Mouse (Mus musculus): ENCODE results near the gene Col25a1. TPM values are rescaled to one million over a fixed set of nuclear protein-coding genes. Genes with fewer than 3 reads are reported as not detected.

Col25a1 gene
- polyA plus RNA-seq, 1 experiment from 2014 or later, result 4.6 TPM

DNA sequence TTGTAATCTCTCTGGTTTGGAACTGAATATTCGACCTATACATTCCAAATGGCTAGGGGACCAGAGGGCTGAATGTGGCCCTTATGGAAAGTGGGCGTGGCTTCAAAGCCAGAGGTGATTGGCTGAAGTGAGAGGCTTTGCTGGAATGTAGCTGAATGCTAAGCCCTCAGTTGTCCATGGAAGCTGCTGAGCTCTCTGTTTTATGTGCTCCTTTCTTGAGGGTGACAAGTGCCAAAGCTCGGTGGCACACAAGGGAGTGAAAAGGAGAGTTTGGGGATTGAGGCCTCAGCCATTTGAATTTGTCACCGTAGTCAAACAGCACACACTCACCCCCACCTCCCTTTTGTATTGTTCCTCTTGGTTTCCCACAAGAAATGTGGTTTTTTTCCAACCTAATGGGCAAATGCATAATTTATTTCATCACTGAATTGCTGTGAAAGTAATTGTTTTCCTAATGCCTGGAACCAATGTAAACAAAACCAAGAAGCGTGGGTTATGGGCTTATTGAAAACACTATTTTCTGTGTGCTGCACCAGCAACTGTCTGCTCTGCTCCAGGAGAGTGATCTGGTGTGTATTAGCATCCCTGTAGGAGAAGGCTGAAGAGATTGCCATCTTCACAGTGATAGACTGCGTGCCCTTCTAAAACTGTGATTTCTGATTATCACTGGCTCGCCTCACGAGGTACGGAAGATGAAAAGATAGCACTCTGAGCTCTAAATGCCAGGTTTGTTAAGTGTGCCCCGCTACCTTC, 147.2 kb downstream of the Col25a1 start:
- no peak overlapping the region for H3K27ac ChIP-seq (ENCODE audit: low read length)
- H3K27me3 ChIP-seq (ENCODE audit: control insufficient read depth, insufficient read depth, low read length), result no peaks in the 10 kb centered on the region
- H3K9me3 ChIP-seq (replicated peaks; ENCODE audit: control insufficient read depth, low read length), result no peaks in the 10 kb centered on the region
- H3K9ac ChIP-seq (ENCODE audit: low read length), result no peak overlapping the region
- no peak overlapping the region for H3K4me3 ChIP-seq (replicated peaks; ENCODE audit: low read length)
- no peak overlapping the region for H3K4me2 ChIP-seq (ENCODE audit: low read depth, low read length)
- no peaks in the 10 kb centered on the region for H3K36me3 ChIP-seq (ENCODE audit: control insufficient read depth, insufficient read depth, low read length)
- ATAC-seq (ENCODE audit: insufficient read depth, low FRiP score), result no peak
- WGBS, result 74% methylated on average over 10 of the region's 10 CpGs
- H3K4me1 ChIP-seq (ENCODE audit: control insufficient read depth, insufficient read depth, low read length), result no peaks in the 10 kb centered on the region; the same call in 1 of the 2 replicates

GRCm38 (mm10) chr3:130283011-130283760, 151.9 kb downstream of the Col25a1 start:
- Histone ChIP-seq H3K4me2 (ENCODE audit: low read depth, low read length) (no peak overlapping the region), H3K4me3 (replicated peaks; ENCODE audit: low read length) (no peak overlapping the region), H3K27ac (ENCODE audit: low read length) (peak overlapping the region; percentile 20; the same call in 1 of the 2 replicates), H3K27me3 (ENCODE audit: control insufficient read depth, insufficient read depth, low read length) (no peaks in the 10 kb centered on the region), H3K9ac (ENCODE audit: low read length) (no peak overlapping the region), H3K9me3 (replicated peaks; ENCODE audit: control insufficient read depth, low read length) (no peaks in the 10 kb centered on the region), H3K36me3 (ENCODE audit: control insufficient read depth, insufficient read depth, low read length) (no peaks in the 10 kb centered on the region), H3K4me1 (ENCODE audit: control insufficient read depth, insufficient read depth, low read length) (no peaks in the 10 kb centered on the region; the same call in 1 of the 2 replicates)
- 50% methylated on average over 11 of the region's 11 CpGs for WGBS
- ATAC-seq (ENCODE audit: insufficient read depth, low FRiP score), result 0 out of 2 replicates have a peak, but pooled peaks have one; percentile 37

DNA sequence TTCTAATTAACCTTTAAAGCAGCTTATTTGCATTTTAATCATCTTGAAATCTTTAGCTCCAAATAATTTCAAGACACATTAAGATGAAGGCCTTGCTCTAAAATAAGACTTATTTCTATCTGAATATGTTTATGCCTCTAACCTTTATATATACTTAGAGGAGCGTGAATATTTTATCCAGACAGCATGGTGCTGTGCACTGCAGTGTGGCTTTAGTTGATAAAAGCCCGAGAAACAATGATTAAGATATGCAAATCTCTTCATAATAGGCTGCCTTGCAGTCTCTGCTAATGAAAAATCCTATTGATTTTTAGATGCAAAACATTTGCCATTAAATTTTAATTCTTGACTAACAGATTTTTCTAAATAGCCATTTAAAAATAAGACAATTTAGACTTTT, 156.8 kb downstream of the Col25a1 start:
- no peak for ATAC-seq (ENCODE audit: insufficient read depth, low FRiP score)
- H3K4me3 ChIP-seq (replicated peaks; ENCODE audit: low read length), result no peak overlapping the region
- H3K4me1 ChIP-seq (ENCODE audit: control insufficient read depth, insufficient read depth, low read length), result no peaks in the 10 kb centered on the region
- H3K27me3 ChIP-seq (ENCODE audit: control insufficient read depth, insufficient read depth, low read length), result no peaks in the 10 kb centered on the region
- H3K9me3 ChIP-seq (replicated peaks; ENCODE audit: control insufficient read depth, low read length), result no peaks in the 10 kb centered on the region
- H3K27ac ChIP-seq (ENCODE audit: low read length), result no peak overlapping the region
- 71% methylated on average over 2 of the region's 2 CpGs for WGBS
- no peak overlapping the region for H3K4me2 ChIP-seq (ENCODE audit: low read depth, low read length)
- H3K9ac ChIP-seq (ENCODE audit: low read length), result no peak overlapping the region
- H3K36me3 ChIP-seq (ENCODE audit: control insufficient read depth, insufficient read depth, low read length), result no peaks in the 10 kb centered on the region

DNA sequence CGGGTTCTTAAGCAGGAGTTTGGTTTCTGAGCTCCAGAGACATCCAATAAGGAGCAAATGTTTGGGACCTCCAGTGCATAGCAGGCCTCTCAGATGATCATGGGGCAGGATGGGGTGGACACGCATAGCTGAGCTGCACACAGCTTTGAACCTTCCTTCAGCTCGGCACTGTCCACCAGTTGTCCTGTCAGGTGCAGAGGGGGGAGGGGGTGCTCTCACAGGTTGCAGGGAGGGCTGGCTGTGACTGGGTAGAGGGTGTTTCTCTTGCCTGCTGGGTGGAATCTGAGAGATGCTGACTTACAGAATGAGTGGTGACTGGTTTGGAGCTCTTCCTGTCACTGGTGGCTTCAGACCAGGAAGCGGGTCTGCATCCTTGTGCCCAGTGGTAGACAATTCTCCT, 157.5 kb downstream of the Col25a1 start:
- 75% methylated on average over 4 of the region's 4 CpGs for WGBS
- Histone ChIP-seq H3K4me2 (ENCODE audit: low read depth, low read length) (no peak overlapping the region), H3K9me3 (replicated peaks; ENCODE audit: control insufficient read depth, low read length) (no peaks in the 10 kb centered on the region), H3K36me3 (ENCODE audit: control insufficient read depth, insufficient read depth, low read length) (no peaks in the 10 kb centered on the region), H3K9ac (ENCODE audit: low read length) (no peak overlapping the region), H3K27me3 (ENCODE audit: control insufficient read depth, insufficient read depth, low read length) (no peaks in the 10 kb centered on the region), H3K4me1 (ENCODE audit: control insufficient read depth, insufficient read depth, low read length) (no peaks in the 10 kb centered on the region), H3K4me3 (replicated peaks; ENCODE audit: low read length) (no peak overlapping the region), H3K27ac (ENCODE audit: low read length) (no peak overlapping the region)
- no peak for ATAC-seq (ENCODE audit: insufficient read depth, low FRiP score)

- Histone ChIP-seq H3K27me3 (ENCODE audit: control insufficient read depth, insufficient read depth, low read length) (no peaks in the 10 kb centered on the region), H3K9ac (ENCODE audit: low read length) (no peak overlapping the region), H3K27ac (ENCODE audit: low read length) (no peak overlapping the region), H3K36me3 (ENCODE audit: control insufficient read depth, insufficient read depth, low read length) (no peaks in the 10 kb centered on the region), H3K4me2 (ENCODE audit: low read depth, low read length) (no peak overlapping the region), H3K4me1 (ENCODE audit: control insufficient read depth, insufficient read depth, low read length) (no peaks in the 10 kb centered on the region), H3K4me3 (replicated peaks; ENCODE audit: low read length) (no peak overlapping the region), H3K9me3 (replicated peaks; ENCODE audit: control insufficient read depth, low read length) (no peaks in the 10 kb centered on the region)
- 89% methylated on average over 3 of the region's 3 CpGs for WGBS
- ATAC-seq (ENCODE audit: insufficient read depth, low FRiP score), result no peak
Observed at GRCm38 (mm10) chr3:130289220-130289619, 157.9 kb downstream of the Col25a1 start.

- Histone ChIP-seq H3K27ac (ENCODE audit: low read length) (no peak overlapping the region), H3K9me3 (replicated peaks; ENCODE audit: control insufficient read depth, low read length) (no peaks in the 10 kb centered on the region), H3K36me3 (ENCODE audit: control insufficient read depth, insufficient read depth, low read length) (no peaks in the 10 kb centered on the region), H3K4me1 (ENCODE audit: control insufficient read depth, insufficient read depth, low read length) (no peaks in the 10 kb centered on the region), H3K4me3 (replicated peaks; ENCODE audit: low read length) (no peak overlapping the region), H3K27me3 (ENCODE audit: control insufficient read depth, insufficient read depth, low read length) (no peaks in the 10 kb centered on the region), H3K4me2 (ENCODE audit: low read depth, low read length) (no peak overlapping the region), H3K9ac (ENCODE audit: low read length) (no peak overlapping the region)
- ATAC-seq (ENCODE audit: insufficient read depth, low FRiP score), result no peak
- whole genome bisulfite sequencing, result 57% methylated on average over 6 of the region's 6 CpGs
Observed at GRCm38 (mm10) chr3:130290175-130290574, 158.9 kb downstream of the Col25a1 start.

GRCm38 (mm10) chr3:130290672-130291071, 159.4 kb downstream of the Col25a1 start:
- Histone ChIP-seq H3K9ac (ENCODE audit: low read length) (no peak overlapping the region), H3K4me2 (ENCODE audit: low read depth, low read length) (no peak overlapping the region), H3K27me3 (ENCODE audit: control insufficient read depth, insufficient read depth, low read length) (no peaks in the 10 kb centered on the region), H3K4me3 (replicated peaks; ENCODE audit: low read length) (no peak overlapping the region), H3K27ac (ENCODE audit: low read length) (no peak overlapping the region), H3K4me1 (ENCODE audit: control insufficient read depth, insufficient read depth, low read length) (no peaks in the 10 kb centered on the region), H3K9me3 (replicated peaks; ENCODE audit: control insufficient read depth, low read length) (no peaks in the 10 kb centered on the region), H3K36me3 (ENCODE audit: control insufficient read depth, insufficient read depth, low read length) (no peaks in the 10 kb centered on the region)
- WGBS, result 88% methylated on average over 5 of the region's 5 CpGs
- no peak for ATAC-seq (ENCODE audit: insufficient read depth, low FRiP score)

DNA sequence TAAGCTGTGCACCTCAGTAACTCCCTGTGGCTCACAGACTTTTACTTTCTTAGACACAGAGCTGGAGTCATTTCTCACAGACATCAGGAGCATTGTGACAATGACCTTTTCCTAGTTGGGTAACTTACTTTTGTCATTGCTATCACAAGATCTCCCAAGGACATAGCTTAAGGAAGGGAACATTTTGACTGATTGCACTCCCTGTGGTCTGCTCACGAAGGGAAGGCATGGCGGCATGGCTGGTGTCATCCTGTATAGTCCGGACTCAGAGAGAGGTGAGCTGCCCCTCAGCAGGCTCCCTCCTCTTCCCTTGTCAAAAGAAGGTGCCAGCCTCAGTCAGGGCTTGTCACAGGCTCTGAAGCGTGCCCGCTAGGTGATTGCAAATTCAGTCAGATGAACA, 160.6 kb downstream of the Col25a1 start:
- Histone ChIP-seq H3K4me2 (ENCODE audit: low read depth, low read length) (no peak overlapping the region), H3K9me3 (replicated peaks; ENCODE audit: control insufficient read depth, low read length) (no peaks in the 10 kb centered on the region)
- WGBS, result 84% methylated on average over 5 of the region's 5 CpGs

GRCm38 (mm10) chr3:130300530-130300929, 169.2 kb downstream of the Col25a1 start:
- Histone ChIP-seq H3K4me1 (ENCODE audit: control insufficient read depth, insufficient read depth, low read length) (no peaks in the 10 kb centered on the region), H3K4me2 (ENCODE audit: low read depth, low read length) (no peak overlapping the region), H3K27ac (ENCODE audit: low read length) (no peak overlapping the region), H3K27me3 (ENCODE audit: control insufficient read depth, insufficient read depth, low read length) (no peaks in the 10 kb centered on the region), H3K36me3 (ENCODE audit: control insufficient read depth, insufficient read depth, low read length) (no peaks in the 10 kb centered on the region), H3K9ac (ENCODE audit: low read length) (no peak overlapping the region), H3K9me3 (replicated peaks; ENCODE audit: control insufficient read depth, low read length) (no peaks in the 10 kb centered on the region), H3K4me3 (replicated peaks; ENCODE audit: low read length) (no peak overlapping the region)
- no peak for ATAC-seq (ENCODE audit: insufficient read depth, low FRiP score)
- 39% methylated on average over 3 of the region's 3 CpGs for WGBS

More for the DNA sequence above, 160.6 kb downstream of the Col25a1 start:
- H3K27me3 ChIP-seq (ENCODE audit: control insufficient read depth, insufficient read depth, low read length), result no peaks in the 10 kb centered on the region
- no peaks in the 10 kb centered on the region for H3K4me1 ChIP-seq (ENCODE audit: control insufficient read depth, insufficient read depth, low read length)
- no peak overlapping the region for H3K9ac ChIP-seq (ENCODE audit: low read length)
- H3K27ac ChIP-seq (ENCODE audit: low read length), result no peak overlapping the region
- H3K36me3 ChIP-seq (ENCODE audit: control insufficient read depth, insufficient read depth, low read length), result no peaks in the 10 kb centered on the region
- H3K4me3 ChIP-seq (replicated peaks; ENCODE audit: low read length), result no peak overlapping the region
- ATAC-seq (ENCODE audit: insufficient read depth, low FRiP score), result no peak
